Mouse (Mus musculus) ES-Bruce4 (cell line): ENCODE data around the gene Iqcj. TPM values are rescaled to one million over a fixed set of nuclear protein-coding genes. Genes with fewer than 3 reads are reported as not detected.

Experiments
- H3K27ac ChIP-seq: 2 replicates; pipeline ENCODE4 v1.5.1; 2012; ENCODE audit warnings: low read length, inconsistent platforms; ENCODE audit not compliant: insufficient read depth
- H3K27me3 ChIP-seq: 2 replicates; pipeline ENCODE4 v1.6.1; 2012; ENCODE audit warnings: mild to moderate bottlenecking, low read length, inconsistent platforms; ENCODE audit not compliant: control insufficient read depth, poor library complexity, insufficient read depth, severe bottlenecking
- H3K36me3 ChIP-seq: 2 replicates; pipeline ENCODE4 v1.6.1; 2012; ENCODE audit warnings: inconsistent platforms, mild to moderate bottlenecking, low read length, moderate library complexity; ENCODE audit not compliant: control insufficient read depth, poor library complexity, insufficient read depth, severe bottlenecking
- H3K4me1 ChIP-seq: one replicate; pipeline ENCODE4 v1.8.1; 2011; ENCODE audit warnings: low read length; ENCODE audit not compliant: control insufficient read depth, insufficient read depth
- H3K4me3 ChIP-seq: 2 replicates; pipeline ENCODE4 v1.5.1; 2011; ENCODE audit warnings: low read depth, mild to moderate bottlenecking, low read length
- H3K9ac ChIP-seq: 2 replicates; pipeline ENCODE4 v1.6.1; 2012; ENCODE audit warnings: low read depth, mild to moderate bottlenecking, inconsistent platforms; ENCODE audit not compliant: poor library complexity, severe bottlenecking
- H3K9me3 ChIP-seq: replicated peaks from 2 replicates; pipeline ENCODE4 v1.6.1; 2012; ENCODE audit warnings: mild to moderate bottlenecking, low read length, inconsistent platforms; ENCODE audit not compliant: control insufficient read depth, poor library complexity, insufficient read depth, severe bottlenecking
- CTCF ChIP-seq: IDR thresholded peaks from one replicate; pipeline ENCODE4 v1.8.1; 2011; ENCODE audit warnings: low read depth, low read length
- EP300 ChIP-seq: IDR thresholded peaks from 2 replicates; pipeline ENCODE4 v1.6.1; 2011; ENCODE audit warnings: low read depth, low read length; ENCODE audit not compliant: insufficient read depth
- POLR2A ChIP-seq: IDR thresholded peaks from one replicate; pipeline ENCODE4 v1.8.1; 2011; ENCODE audit warnings: low read length; ENCODE audit not compliant: insufficient read depth
- polyA plus RNA-seq: library from polyadenylated mRNA; stranded (reverse); fragments of >200 nt; gene quantifications from 2 replicates; pipeline ENCODE4 v1.2.4, GENCODE M21; 2011; ENCODE audit warnings: low read depth; ENCODE audit not compliant: missing spikeins, insufficient read depth, insufficient read length

Iqcj gene
- polyA plus RNA-seq, 1 experiment: not detected

- no peak overlapping the region for H3K27ac ChIP-seq
- no peak overlapping the region for H3K9ac ChIP-seq
- no peak overlapping the region for H3K4me3 ChIP-seq
- no peaks in the 10 kb centered on the region for H3K36me3 ChIP-seq
- no peak for TF ChIP-seq POLR2A
- TF ChIP-seq EP300: no peak
- TF ChIP-seq CTCF: no peak
- no peaks in the 10 kb centered on the region for H3K9me3 ChIP-seq
- no peaks in the 10 kb centered on the region; the same call in 1 of the 2 replicates for H3K27me3 ChIP-seq
- no peaks in the 10 kb centered on the region for H3K4me1 ChIP-seq
Observed at GRCm38 (mm10) chr3:68012342-68012741, 120.3 kb downstream of the Iqcj start.

- TF ChIP-seq CTCF (no peak), POLR2A (no peak), EP300 (no peak)
- Histone ChIP-seq H3K27me3 (peaks cover 2% of the 10 kb centered on the region), H3K9me3 (no peaks in the 10 kb centered on the region), H3K36me3 (no peaks in the 10 kb centered on the region), H3K4me1 (no peaks in the 10 kb centered on the region), H3K4me3 (no peak overlapping the region), H3K9ac (no peak overlapping the region), H3K27ac (no peak overlapping the region)
Observed at GRCm38 (mm10) chr3:68015786-68016185, 123.8 kb downstream of the Iqcj start.

- Histone ChIP-seq H3K4me3 (no peak overlapping the region), H3K4me1 (no peaks in the 10 kb centered on the region), H3K27me3 (peaks cover 2% of the 10 kb centered on the region; the same call in 1 of the 2 replicates), H3K27ac (no peak overlapping the region), H3K9ac (no peak overlapping the region), H3K36me3 (no peaks in the 10 kb centered on the region), H3K9me3 (no peaks in the 10 kb centered on the region)
- no peak for TF ChIP-seq POLR2A
- TF ChIP-seq EP300: no peak
- no peak for TF ChIP-seq CTCF
Observed at GRCm38 (mm10) chr3:68019401-68019800, 127.4 kb downstream of the Iqcj start.

- Histone ChIP-seq H3K9ac (no peak overlapping the region), H3K9me3 (no peaks in the 10 kb centered on the region), H3K27me3 (no peaks in the 10 kb centered on the region), H3K36me3 (no peaks in the 10 kb centered on the region), H3K4me3 (no peak overlapping the region), H3K27ac (no peak overlapping the region), H3K4me1 (no peaks in the 10 kb centered on the region)
- no peak for TF ChIP-seq EP300
- no peak for TF ChIP-seq POLR2A
- TF ChIP-seq CTCF: no peak
Observed at GRCm38 (mm10) chr3:68036097-68036496, 144.1 kb downstream of the Iqcj start.

DNA sequence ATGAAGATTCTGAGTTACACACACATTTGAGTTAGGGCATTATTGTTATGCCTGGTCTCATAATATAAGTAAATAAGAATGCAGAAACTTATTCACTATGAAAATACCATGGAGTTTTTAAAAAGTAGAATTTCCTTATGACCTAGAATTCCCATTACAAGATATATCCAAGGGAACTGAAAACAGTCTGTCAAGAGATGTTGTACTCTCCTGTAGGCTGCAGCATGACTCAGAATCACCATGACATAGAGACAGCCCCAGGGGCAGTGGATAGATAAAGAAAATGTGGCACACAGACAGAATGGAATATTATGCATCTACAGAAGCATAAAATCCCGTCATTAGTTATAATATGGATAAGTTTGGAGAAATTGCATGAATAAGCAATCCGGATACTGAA lies 150.9 kb downstream of the Iqcj start:
- H3K4me1 ChIP-seq: no peaks in the 10 kb centered on the region
- no peaks in the 10 kb centered on the region for H3K9me3 ChIP-seq
- no peak overlapping the region for H3K27ac ChIP-seq
- H3K4me3 ChIP-seq: no peak overlapping the region
- no peaks in the 10 kb centered on the region for H3K36me3 ChIP-seq
- no peak for TF ChIP-seq EP300
- TF ChIP-seq POLR2A: no peak
- TF ChIP-seq CTCF: no peak
- no peak overlapping the region for H3K9ac ChIP-seq
- no peaks in the 10 kb centered on the region for H3K27me3 ChIP-seq

- H3K27me3 ChIP-seq: no peaks in the 10 kb centered on the region
- H3K4me3 ChIP-seq: no peak overlapping the region
- no peak overlapping the region for H3K9ac ChIP-seq
- H3K4me1 ChIP-seq: no peaks in the 10 kb centered on the region
- no peak overlapping the region for H3K27ac ChIP-seq
- no peak for TF ChIP-seq POLR2A
- peak; percentile 6 for TF ChIP-seq CTCF
- TF ChIP-seq EP300: no peak
- H3K9me3 ChIP-seq: no peaks in the 10 kb centered on the region
- H3K36me3 ChIP-seq: no peaks in the 10 kb centered on the region
Observed at GRCm38 (mm10) chr3:68045475-68046416, 153.7 kb downstream of the Iqcj start.
